Mouse (Mus musculus) midbrain, postnatal 0 days (tissue): ENCODE data around the gene Twf1. TPM values are rescaled to one million over a fixed set of nuclear protein-coding genes. Genes with fewer than 3 reads are reported as not detected.

Experiments
- ATAC-seq: fragments of 200-750 bp; cut with Nextera tagmentation; 2 replicates; pipeline ENCODE4 v1.8.0; 2017; ENCODE audit warnings: moderate number of reproducible peaks, mild to moderate bottlenecking, moderate TSS enrichment, moderate library complexity; ENCODE audit not compliant: low FRiP score
- DNase-seq: peaks from one replicate; pipeline ENCODE4 v3.0.0-alpha.2; 2015; ENCODE audit warnings: low spot score
- H3K27ac ChIP-seq: fragments of 300-500 bp; sonication (generic); 2 replicates; pipeline ENCODE4 v1.5.1; 2014; ENCODE audit warnings: low read depth, mild to moderate bottlenecking, low read length, mixed read lengths
- H3K27me3 ChIP-seq: fragments of 300-500 bp; sonication (generic); 2 replicates; pipeline ENCODE4 v1.6.1; 2014; ENCODE audit warnings: low read length, control low read depth, mixed read lengths; ENCODE audit not compliant: insufficient read depth
- H3K36me3 ChIP-seq: fragments of 300-500 bp; sonication (generic); 2 replicates; pipeline ENCODE4 v1.6.1; 2014; ENCODE audit warnings: low read length, control low read depth, mixed read lengths; ENCODE audit not compliant: insufficient read depth
- H3K4me1 ChIP-seq: fragments of 300-500 bp; sonication (generic); 2 replicates; pipeline ENCODE4 v1.6.1; 2014; ENCODE audit warnings: mild to moderate bottlenecking, control low read depth, antibody characterized with exemption, low read length, mixed read lengths; ENCODE audit not compliant: insufficient read depth
- H3K4me2 ChIP-seq: fragments of 300-500 bp; sonication (generic); 2 replicates; pipeline ENCODE4 v1.6.1; 2014; ENCODE audit warnings: low read depth, mild to moderate bottlenecking, low read length, mixed read lengths; ENCODE audit not compliant: poor library complexity, severe bottlenecking
- H3K4me3 ChIP-seq: fragments of 300-500 bp; sonication (generic); 2 replicates; pipeline ENCODE4 v1.5.1; 2014; ENCODE audit warnings: low read depth, mild to moderate bottlenecking, low read length, moderate library complexity
- H3K9ac ChIP-seq: fragments of 300-500 bp; sonication (generic); replicated peaks from 2 replicates; pipeline ENCODE4 v1.6.1; 2014; ENCODE audit warnings: mild to moderate bottlenecking, low read length, moderate library complexity, mixed read lengths; ENCODE audit not compliant: poor library complexity, severe bottlenecking
- H3K9me3 ChIP-seq: fragments of 300-500 bp; sonication (generic); 2 replicates; pipeline ENCODE4 v1.6.1; 2016; ENCODE audit warnings: low read length, control low read depth
- CTCF ChIP-seq: IDR thresholded peaks from 2 replicates; pipeline ENCODE4 v1.5.1; 2016; ENCODE audit warnings: antibody characterized with exemption, mild to moderate bottlenecking
- WGBS: fragments of 180-500 bp; shearing (Covaris S2); extraction: QIAGEN DNeasy Blood & Tissue Kit; methylation state at CpG from one replicate; pipeline ENCODE4 v1.1.7; 2014; 5-methylcytosine and 5-hydroxymethylcytosine counted together
- polyA plus RNA-seq: library from polyadenylated mRNA; unstranded; fragments of >200 nt; fragmentation: Nextera tagmentation; extraction: Ambion mirVana; gene quantifications from 2 replicates; pipeline ENCODE4 v1.2.1, GENCODE M21; 2015
- total RNA-seq: library from RNA; depleted of rRNA; stranded (reverse); fragments of >200 nt; gene quantifications from 2 replicates; pipeline ENCODE4 v1.2.3, GENCODE M21; 2014

Gene Twf1
- total and polyA plus RNA-seq, 2 experiments from 2014 or later: 35.3 to 65.6 TPM

DNA sequence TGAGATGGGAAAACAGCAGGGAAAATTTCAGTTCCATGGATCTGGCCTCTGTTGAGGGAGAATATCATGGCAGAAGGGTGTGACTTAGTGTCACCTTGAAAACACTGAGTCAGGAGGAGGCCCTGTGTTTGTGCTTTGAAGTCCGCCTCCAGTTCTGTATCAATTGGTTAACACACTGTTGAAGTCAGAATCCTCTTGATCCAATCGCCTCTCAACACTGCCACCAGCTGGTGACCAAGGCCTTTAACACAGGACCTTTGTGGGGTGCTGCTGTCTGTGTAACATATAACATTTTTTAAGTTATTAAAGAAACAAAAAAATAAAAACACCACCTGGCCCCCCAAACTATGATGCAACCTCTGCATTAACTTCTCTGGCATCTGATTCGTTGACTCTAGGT lies 11.7 kb upstream of the Twf1 start:
- Histone ChIP-seq H3K4me2 (no peak overlapping the region), H3K27ac (no peak overlapping the region), H3K36me3 (no peaks in the 10 kb centered on the region), H3K9me3 (no peaks in the 10 kb centered on the region), H3K4me1 (no peaks in the 10 kb centered on the region), H3K9ac (no peak overlapping the region), H3K27me3 (no peaks in the 10 kb centered on the region), H3K4me3 (no peak overlapping the region)
- peak; percentile 59 for DNase-seq
- 23% methylated on average over 3 of the region's 3 CpGs for WGBS
- TF ChIP-seq CTCF: peak; percentile 71
- ATAC-seq: no peak

DNA sequence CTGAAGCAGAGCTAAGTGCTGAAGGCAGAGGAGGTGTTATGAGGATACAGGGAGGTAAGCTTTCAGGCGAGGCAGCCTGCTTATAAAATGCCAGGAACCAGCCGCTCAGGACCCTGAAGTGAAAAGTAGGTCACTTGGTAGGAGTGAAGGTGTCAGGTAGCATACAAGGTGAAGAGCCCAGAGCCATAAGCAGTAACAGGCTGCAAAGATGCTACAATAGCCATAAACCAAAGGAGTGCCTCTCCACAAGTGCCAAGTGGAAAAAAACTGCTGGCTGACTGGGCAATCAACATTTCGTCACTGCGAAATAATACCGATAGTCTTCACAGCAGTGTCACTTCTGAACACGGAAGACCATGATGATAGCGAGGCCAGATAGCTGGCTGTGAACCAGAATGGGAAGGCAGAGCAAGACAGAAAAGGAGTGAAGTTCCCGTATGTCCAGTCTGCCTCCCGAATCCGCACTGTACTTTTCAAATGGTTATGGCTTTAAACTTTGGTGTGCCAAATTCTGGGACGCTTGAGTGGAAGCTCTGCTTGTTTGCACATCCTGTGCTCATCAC lies 10.5 kb upstream of the Twf1 start:
- Histone ChIP-seq H3K4me1 (no peaks in the 10 kb centered on the region), H3K4me3 (no peak overlapping the region)
- no peak for ATAC-seq

GRCm38 (mm10) chr15:94593586-94593985 lies 3.9 kb upstream of the Twf1 start:
- H3K9ac ChIP-seq: no peak overlapping the region
- H3K4me2 ChIP-seq: no peak overlapping the region
- H3K36me3 ChIP-seq: no peaks in the 10 kb centered on the region
- H3K9me3 ChIP-seq: no peaks in the 10 kb centered on the region
- no peak for DNase-seq
- 86% methylated on average over 1 of the region's 1 CpGs for WGBS
- H3K4me3 ChIP-seq: no peak overlapping the region
- H3K4me1 ChIP-seq: no peaks in the 10 kb centered on the region
- H3K27me3 ChIP-seq: 0 out of 2 replicates have a peak, but pooled peaks cover 5% of the 10 kb centered on the region
- no peak for ATAC-seq
- no peak for TF ChIP-seq CTCF
- no peak overlapping the region for H3K27ac ChIP-seq

More for the DNA sequence above, 10.5 kb upstream of the Twf1 start:
- TF ChIP-seq CTCF: no peak
- DNase-seq: no peak
- 0 out of 2 replicates have a peak, but pooled peaks cover 5% of the 10 kb centered on the region for H3K27me3 ChIP-seq
- H3K9me3 ChIP-seq: no peaks in the 10 kb centered on the region
- H3K27ac ChIP-seq: no peak overlapping the region
- no peak overlapping the region for H3K9ac ChIP-seq
- H3K36me3 ChIP-seq: no peaks in the 10 kb centered on the region
- H3K4me2 ChIP-seq: no peak overlapping the region
- 88% methylated on average over 11 of the region's 11 CpGs for WGBS

GRCm38 (mm10) chr15:94591356-94591755 lies 1.7 kb upstream of the Twf1 start:
- DNase-seq (no peak), ATAC-seq (no peak)
- WGBS: 83% methylated on average over 4 of the region's 4 CpGs
- no peak for TF ChIP-seq CTCF
- no peaks in the 10 kb centered on the region for H3K4me1 ChIP-seq
- H3K4me3 ChIP-seq: no peak overlapping the region
- H3K36me3 ChIP-seq: no peaks in the 10 kb centered on the region
- no peak overlapping the region for H3K4me2 ChIP-seq
- H3K27ac ChIP-seq: no peak overlapping the region
- H3K9me3 ChIP-seq: no peaks in the 10 kb centered on the region
- no peak overlapping the region for H3K9ac ChIP-seq
- H3K27me3 ChIP-seq: 0 out of 2 replicates have a peak, but pooled peaks cover 5% of the 10 kb centered on the region

DNA sequence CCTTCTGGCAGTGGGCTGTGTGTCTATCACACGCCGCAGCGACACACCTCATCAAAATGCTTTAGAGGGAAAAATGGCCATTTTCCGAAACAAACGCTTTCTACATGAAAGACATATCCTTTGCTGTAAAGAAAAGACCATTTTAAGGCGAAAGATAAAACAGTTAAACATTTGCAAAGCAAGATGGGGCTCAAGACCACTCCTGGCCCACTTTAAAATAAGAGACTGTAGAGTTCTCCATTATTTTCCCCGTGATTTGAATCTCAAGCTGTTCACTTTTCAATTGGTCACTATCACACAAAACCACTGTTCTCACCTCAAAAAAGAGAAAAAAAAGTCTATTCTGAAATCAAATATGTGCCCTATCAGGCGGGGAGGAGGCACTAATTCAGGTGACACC lies 394 bp upstream of the Twf1 start:
- DNase-seq (no peak), ATAC-seq (peak; percentile 6; the same call in 1 of the 2 replicates)
- Histone ChIP-seq H3K9me3 (no peaks in the 10 kb centered on the region), H3K4me1 (no peaks in the 10 kb centered on the region), H3K4me3 (peak overlapping the region; percentile 93), H3K27ac (peak overlapping the region; percentile 51; the same call in 1 of the 2 replicates), H3K9ac (peak overlapping the region; percentile 36; the same call in 1 of the 2 replicates), H3K4me2 (peak overlapping the region; percentile 43), H3K27me3 (no peaks in the 10 kb centered on the region), H3K36me3 (0 out of 2 replicates have a peak, but pooled peaks cover under 1% of the 10 kb centered on the region)
- 10% methylated on average over 8 of the region's 8 CpGs for WGBS
- TF ChIP-seq CTCF: no peak

- ATAC-seq (no peak), DNase-seq (no peak)
- Histone ChIP-seq H3K9me3 (no peaks in the 10 kb centered on the region), H3K9ac (no peak overlapping the region), H3K36me3 (peaks cover 20% of the 10 kb centered on the region; the same call in 1 of the 2 replicates), H3K4me3 (no peak overlapping the region), H3K27me3 (no peaks in the 10 kb centered on the region), H3K4me1 (no peaks in the 10 kb centered on the region), H3K27ac (no peak overlapping the region), H3K4me2 (peak overlapping the region; percentile 47; the same call in 1 of the 2 replicates)
- TF ChIP-seq CTCF: no peak
- WGBS: 90% methylated on average over 9 of the region's 9 CpGs
These were observed 1.6 kb downstream of the Twf1 start for GRCm38 (mm10) chr15:94587826-94588715.
